Mouse (Mus musculus) v-Abl transformed pro-B cells (cell line): ENCODE measurements around the gene Llgl1.

Experiments used
- in situ Hi-C, 2 experiments: fragments of 400-800 bp; cut with MboI; formaldehyde crosslinking; loops; one replicate each; pipeline ENCODE4 v1.15.1; 2025; ENCODE audit not compliant: unreplicated experiment in 2 of 2

The Llgl1 gene

DNA sequence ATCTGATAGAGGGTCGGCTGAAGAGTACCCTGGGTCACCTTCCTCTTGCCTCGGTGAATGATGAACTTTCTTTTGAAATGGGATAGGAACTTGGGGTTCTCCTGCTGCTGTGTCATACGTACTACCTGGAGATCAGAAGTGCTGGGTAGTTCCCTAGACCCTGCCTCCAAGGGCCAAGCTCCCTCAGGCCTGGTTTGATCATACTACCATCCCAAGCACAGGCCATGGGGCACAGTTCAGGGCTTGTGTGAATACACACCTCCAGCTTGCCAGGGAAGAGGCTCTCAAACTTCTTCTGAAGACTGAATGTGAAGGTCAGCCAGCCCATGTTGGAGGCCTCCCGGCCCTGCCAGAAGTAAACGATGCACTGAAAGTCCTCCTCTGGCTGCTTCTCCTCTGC lies 16.3 kb downstream of the Llgl1 start:
- in situ Hi-C loops = no loop called here

DNA sequence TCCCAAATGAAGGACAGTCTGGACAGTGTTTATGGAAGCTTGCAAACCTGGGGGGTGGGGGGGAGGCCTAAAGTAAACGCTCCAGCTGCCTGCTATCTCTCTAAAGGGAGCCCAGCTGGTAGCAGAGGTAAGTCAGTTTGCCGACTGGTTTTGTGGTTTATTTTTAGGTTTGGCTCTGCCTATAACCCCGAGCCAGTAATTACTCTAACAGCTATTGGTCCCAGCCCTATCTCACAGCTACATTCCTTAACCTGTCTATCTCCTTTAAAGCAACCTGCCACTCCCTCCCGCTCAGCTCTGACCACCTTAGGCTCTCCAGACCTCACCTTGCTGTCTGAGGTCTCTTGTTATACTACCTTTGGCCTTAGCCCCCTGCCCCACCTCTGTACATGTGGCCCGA lies 19.7 kb downstream of the Llgl1 start:
- in situ Hi-C loops = no loop called here

DNA sequence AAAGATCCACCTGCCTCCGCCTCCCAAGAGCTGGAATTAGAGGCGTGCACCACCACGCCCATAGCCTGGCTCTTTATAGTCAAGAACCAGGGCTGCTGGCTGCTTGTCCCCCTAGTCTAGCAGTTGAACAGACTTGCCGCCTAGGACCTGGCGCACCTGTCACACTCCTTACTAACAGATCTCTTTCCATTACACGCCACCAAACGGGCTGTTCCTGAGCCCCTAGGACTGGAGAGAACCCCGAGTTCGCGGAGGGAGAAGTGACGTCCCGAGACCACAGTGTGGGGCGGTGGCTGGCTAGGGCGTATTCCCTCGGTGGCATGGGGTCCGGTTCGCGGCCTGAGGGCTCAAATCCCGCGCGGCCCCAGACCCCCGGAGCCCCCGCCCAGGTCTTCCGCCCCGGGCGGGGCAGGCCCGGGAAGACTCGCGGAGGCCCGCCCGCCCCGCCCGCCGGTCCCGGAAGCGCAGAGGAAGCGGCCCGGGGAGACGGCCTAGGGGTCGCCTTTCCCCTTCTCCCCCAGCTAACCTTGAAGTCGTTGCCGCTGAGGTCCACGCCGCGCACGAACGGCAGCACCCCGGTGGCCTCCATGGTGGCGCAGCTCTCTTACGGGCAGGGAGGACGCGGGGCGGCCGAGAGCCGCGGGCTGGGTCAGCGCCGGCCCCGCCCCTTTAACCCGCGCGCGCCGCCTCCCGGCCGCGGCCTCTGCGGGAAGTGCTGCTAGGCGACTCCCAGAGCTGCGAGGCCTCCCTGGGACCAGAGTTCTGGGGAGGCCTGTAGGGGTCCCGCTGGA lies 27.3 kb downstream of the Llgl1 start, which contains the start of gene Flii:
Gene Flii (minus strand): TSS at position 663 of the 791 bp plus-strand sequence.
- in situ Hi-C loops = loop anchor here (5.0 kb wide), 1 partner anchor 51 kb away; the partner anchor contains the start of genes Smcr8 (in 2 of the 2) and Top3a (in 2 of the 2)

DNA sequence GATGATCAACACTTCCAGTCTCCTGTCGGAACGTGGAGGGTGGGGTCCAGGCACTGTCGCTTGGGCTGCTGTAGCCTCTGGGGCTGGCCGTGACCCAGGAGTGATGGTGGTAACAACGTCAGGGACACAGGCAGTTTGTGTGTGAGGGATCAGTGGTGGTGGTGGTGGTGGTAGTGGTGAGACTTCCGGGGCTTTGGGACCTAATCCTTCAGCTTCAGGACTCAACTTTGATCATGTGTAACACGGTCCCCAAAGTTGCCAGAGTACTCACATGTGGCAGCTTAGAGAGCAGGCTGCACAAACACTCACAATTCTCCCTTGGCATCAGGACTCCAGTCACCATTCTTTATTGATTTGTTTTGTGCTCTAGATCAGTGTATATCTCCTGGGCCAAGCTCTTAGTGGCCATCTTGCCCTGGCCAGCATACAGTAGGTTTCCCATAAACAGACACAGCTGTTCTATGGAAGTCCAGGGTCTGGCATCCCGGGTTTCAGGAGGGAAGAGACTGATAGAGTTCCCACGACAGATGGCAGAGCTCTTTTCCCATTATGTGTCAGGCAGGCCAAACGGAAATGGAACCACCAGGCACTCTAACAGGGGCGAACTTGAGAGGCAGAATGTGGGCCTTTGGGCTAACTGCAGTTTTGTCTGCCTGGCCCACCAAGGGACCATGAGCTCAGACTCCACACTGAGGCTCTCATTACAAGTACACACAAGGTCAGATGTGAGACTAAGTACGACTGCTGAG lies 28.0 kb downstream of the Llgl1 start:
- in situ Hi-C loops = loop anchor here (5.0 kb wide), 1 partner anchor 50 kb away; the partner anchor contains the start of genes Smcr8 (in 2 of the 2) and Top3a (in 2 of the 2)

DNA sequence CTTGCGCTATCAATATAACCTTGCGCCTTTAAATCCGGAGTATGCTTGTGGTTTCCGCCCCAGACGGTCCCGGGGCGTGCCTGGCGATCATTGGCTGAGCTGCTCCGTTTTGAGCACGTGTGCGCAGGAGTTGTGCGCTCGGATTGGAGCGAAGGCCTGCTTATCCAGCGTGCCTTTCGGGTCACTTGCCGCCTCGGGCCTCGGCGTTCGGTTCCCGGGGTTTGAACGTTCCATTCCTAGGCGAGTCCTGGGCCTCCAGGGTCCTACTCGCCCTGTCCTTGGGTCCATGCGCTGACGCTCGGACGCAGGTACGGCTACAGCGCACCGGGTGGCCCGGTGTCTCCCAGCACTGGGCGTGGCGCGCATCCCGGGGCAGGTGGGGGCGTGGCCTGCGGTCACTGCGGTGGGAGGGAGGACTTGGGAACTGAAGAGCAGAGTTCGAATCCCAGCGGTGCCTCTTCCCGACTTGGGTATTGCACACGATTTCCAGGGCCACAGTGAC lies 28.8 kb downstream of the Llgl1 start, which contains the start of gene Mief2:
Gene Mief2 (plus strand): TSS at position 139 of the 502 bp plus-strand sequence.
- in situ Hi-C loops = loop anchor here (5.0 kb wide), 1 partner anchor 49 kb away; the partner anchor contains the start of genes Smcr8 (in 2 of the 2) and Top3a (in 2 of the 2)

DNA sequence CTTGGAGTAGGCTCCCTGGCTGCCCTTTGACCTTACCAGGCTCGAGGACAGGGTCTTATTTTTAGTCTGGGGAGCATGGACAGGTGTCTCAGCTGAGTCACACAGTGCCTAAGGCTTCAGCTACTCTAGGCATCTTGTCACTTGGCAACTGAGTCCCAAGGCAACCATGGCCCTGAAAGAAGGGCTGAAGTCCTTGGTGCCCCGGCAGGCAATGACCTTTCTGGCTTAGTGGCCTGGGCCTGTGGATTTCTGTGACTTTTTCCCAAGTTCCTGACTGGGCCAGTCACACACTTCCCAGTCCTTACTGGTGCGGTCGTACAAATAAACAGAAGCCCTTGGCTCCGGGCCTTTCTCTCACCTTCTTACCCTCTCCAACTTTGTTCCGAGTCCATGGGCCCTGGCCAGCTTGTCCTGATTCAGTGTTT lies 29.7 kb downstream of the Llgl1 start:
- in situ Hi-C loops = loop anchor here (5.0 kb wide), 1 partner anchor 48 kb away; the partner anchor contains the start of genes Smcr8 (in 2 of the 2) and Top3a (in 2 of the 2)

DNA sequence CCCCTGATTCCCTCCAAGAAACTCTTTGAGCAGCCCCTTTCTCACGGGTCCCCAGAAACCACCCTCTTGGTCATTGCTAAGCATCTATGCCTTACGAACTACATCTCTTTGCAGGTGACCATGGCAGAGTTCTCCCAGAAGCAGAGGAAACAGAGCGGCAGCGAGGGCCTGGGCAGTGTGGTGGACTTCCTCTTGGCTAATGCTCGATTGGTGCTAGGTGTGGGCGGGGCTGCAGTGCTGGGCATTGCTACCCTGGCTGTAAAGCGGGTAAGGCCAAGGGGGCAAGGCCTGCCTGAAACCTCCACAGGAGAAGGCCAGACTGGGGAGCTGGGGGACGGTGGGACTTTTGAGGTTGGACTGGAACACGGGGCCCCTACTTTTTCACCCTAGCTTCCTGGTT lies 30.6 kb downstream of the Llgl1 start:
- in situ Hi-C loops = no loop called here

DNA sequence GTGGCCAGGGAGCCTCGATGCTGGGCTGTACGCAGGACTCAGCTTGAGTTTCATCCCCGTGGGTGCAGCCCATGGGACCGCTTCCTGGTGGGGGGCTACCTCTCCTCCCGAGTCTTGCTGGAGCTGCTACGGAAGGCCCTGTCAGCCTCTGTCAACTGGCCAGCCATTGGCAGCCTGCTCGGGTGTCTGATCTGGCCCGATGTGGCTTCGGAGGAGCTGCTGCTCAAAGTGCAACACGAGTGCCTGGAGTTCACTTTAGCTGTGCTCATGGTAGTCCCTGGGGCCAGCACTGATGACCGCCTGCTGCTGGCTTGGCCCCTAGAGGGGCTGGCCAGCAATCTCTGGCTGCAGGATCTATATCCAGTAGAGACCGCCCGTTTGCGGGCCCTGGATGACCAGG lies 31.7 kb downstream of the Llgl1 start:
- in situ Hi-C loops = no loop called here

DNA sequence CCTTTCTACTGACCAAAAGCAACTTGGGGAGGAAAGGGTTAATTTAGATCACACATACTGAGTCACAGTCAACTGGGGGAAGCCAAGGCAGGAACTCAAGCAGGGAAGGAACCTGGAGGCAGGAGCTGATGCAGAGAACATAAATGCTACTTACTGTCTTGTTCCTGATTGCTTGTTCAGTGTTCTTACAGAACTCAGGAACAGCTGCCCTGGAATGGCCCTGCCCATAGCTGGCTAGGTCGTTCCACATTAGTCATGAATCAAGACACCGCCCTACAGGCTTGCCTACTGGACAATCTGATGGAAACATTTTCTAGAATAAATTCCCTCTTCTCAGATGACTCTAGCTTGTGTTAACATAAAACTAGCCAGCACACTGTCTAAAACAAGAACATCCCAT lies 34.7 kb downstream of the Llgl1 start:
- in situ Hi-C loops = no loop called here

DNA sequence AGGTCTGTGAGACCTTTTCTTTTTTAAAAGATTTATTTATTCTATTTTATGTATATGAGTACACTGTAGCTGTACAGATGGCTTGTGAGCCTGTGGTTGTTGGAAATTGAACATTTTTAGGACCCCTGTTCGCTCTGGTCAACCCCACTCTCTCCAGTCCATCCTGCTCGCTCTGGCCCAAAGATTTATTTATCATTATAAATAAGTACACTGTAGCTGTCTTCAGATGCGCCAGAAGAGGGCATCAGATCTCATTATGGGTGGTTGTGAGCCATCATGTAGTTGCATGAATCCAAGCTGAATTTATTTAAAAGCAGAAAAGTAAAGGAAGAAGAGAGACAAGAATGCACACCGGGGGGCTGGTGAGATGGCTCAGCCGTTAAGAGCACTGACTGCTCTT lies 35.7 kb downstream of the Llgl1 start:
- in situ Hi-C loops = loop anchor here in 1 of 2 experiments (5.0 kb wide), 1 partner anchor 92 kb away; no protein-coding TSS in a partner anchor

DNA sequence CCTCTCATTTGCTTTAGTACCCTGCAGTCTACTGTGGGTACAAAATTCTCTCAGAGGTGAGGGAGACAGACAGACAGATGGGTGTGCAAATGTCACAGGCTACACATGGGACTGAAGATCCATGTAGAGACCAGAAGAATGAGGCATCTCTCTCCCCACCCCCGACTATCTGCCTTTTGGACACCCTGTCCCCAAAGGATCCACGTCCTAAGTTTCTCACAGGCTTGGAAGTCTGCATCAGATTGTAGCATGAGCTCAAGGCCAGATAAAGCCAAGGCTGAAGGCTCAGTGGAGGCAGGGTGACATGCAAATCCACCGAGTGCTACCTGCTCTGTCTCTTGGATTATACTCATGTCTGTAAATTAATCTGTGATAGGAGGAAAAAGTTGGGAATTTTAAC lies 37.0 kb downstream of the Llgl1 start:
- in situ Hi-C loops = loop anchor here in 1 of 2 experiments (5.0 kb wide), 1 partner anchor 91 kb away; no protein-coding TSS in a partner anchor

DNA sequence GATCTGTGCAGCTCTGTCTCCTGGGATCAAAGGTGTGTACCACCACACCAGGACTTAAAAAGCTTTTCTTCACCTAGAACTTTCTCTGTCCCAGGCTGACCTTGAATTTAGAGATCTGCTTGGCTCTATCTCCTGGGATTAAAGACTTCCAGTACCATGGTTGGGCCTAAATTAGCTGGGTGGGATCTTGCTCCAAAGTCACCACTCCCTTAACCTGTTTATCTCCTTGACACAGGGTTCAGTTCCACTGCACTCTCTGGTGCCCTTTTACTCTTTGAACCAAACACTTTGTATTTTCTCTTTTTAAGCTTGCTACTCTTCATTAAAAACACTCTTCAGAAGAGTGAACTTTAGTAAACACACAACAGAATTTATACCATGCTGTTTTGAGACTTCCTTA lies 37.9 kb downstream of the Llgl1 start:
- in situ Hi-C loops = loop anchor here in 1 of 2 experiments (5.0 kb wide), 1 partner anchor 90 kb away; no protein-coding TSS in a partner anchor

DNA sequence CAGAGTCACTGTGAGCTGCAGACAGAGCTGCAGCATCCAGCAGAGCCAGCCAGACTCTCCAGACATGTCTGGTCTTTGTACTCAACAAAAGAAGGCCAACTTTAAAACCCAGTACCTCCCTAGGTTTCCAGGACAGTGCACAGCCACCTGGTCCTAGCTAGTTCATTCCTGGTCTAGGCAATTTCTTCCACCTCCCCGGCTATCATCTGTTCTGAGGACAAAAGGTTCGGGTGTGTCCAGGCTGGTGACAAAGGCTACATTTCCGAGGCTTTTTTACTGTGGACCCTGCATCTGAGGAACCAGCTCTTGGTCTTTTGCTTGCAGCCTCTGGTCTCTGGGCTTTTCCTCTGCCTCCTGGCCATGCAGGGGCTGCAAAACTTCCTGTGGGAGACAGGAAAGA lies 40.8 kb downstream of the Llgl1 start:
- in situ Hi-C loops = no loop called here

DNA sequence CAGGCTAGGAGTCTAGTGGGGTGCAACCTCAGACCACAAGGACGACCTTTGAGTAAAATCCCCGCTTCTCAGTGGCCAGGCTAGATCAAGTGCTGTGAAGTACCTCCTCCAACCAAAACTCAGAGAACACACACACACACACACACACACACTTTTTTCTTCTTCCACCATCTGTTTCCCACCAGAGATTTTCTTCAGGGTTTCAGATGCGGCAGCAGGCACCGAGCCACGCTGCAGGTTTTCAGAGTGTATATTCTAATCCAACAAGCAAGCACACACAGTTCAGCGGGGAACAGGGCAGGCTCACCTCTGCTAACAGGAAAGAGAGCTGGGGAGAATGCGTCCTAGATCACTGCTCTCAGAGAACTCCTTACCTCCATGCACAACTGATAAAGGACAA lies 56.0 kb downstream of the Llgl1 start:
- in situ Hi-C loops = no loop called here

DNA sequence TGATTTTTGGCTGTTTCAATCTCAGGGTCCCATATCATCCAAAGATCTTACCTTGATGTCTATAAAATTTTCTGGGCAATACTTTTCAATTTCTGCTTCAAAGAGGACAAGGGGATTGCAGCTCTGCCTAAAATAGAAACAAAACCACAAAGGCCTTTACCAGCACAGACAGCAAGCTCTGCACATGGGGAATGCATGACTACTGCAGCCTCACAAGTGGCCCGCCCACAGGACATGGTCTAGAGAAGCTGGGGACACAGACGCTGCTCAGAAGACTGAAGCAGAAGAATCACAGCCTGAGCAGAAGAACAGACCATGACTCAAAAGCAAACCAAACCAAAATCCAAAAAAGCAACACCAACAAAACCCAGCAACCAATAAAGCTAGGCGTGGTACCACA lies 62.2 kb downstream of the Llgl1 start:
- in situ Hi-C loops = no loop called here
